Mouse (Mus musculus): Measurements from ENCODE around the gene Henmt1.

DNA sequence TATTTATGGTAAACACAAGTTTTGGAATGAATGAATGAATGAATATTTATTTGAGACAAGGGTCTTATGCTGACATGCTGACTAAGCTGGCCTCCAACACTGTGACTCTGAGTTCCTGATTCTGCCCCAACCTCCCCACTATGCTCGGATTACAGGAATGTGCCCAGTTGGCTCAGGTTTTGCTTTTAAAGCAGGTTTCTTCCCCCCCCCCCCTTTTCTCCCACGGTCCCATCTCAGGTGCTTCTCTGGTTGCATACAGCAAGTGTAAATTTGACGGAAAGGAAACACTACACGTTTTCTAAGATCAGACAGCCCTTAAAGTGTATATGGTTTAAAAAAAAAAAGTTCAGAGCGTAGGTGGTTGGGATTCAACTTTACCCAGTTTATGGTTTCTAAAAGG, at the start of gene Henmt1:
- no peak for TF ChIP-seq CTCF (IDR thresholded peaks at IDR 0.05; ENCODE audit: insufficient read depth, low read length)
- no peak for TF ChIP-seq POLR2A (IDR thresholded peaks at IDR 0.05; ENCODE audit: borderline replicate concordance, extremely low read depth, low read depth, low read length)
